Comparison of ENCODE assay signal across 16 mouse cellular contexts in genomic region chr5:102875628-102876027, GRCm38 (mm10).
DNase-seq lines count a peak whose midpoint lies in the region; ATAC-seq and TF ChIP-seq lines count a peak whose summit lies in the region.
"Had no signal": no experiment of that assay in that cellular context is flagged by ENCODE, and none has a peak within 500 bp of the region (broad histone marks: within the 10 kb centered on the region; RNA-seq: fewer than 3 reads in every experiment).

No protein-coding gene starts in this region.

- DNase-seq in frontal cortex, postnatal 10 days (ENCODE audit: low spot score in 2 of 2): no peak
- peak; percentile 15 for DNase-seq in thymus, postnatal 4 days
- DNase-seq in thymus, postnatal 14 days: no peak
- DNase-seq in induced T-regulatory cell, adult 2 months (ENCODE audit: low read depth): peak; percentile 1
- DNase-seq in lung, adult 18-20 months: no peak
- no peak for DNase-seq in left cerebral cortex, adult 2 months (ENCODE audit: extremely low spot score in 1 of 2, low spot score in 2 of 2)
- DNase-seq in embryo, embryonic 10 days (ENCODE audit: low spot score): no peak
- DNase-seq: cerebellum, adult 8-10 months; gastrocnemius, adult 2 months; heart, adult 2 months; kidney, adult 18-20 months; kidney, postnatal 4 days; liver; lung, embryonic 14.5 days had no signal

- intact Hi-C loops in left cerebral cortex, adult 2 months (cut with DNase I): loop anchor here (2.0 kb wide), 3 partner anchors 173 to 727 kb away; no protein-coding TSS in a partner anchor

- H3K27ac ChIP-seq in left cerebral cortex, adult 2 months: no peak overlapping the region
- H3K27ac ChIP-seq: gastrocnemius, adult 2 months; heart, adult 2 months; hindbrain, embryonic 13.5 days had no signal

- no peak overlapping the region; the same call in 1 of the 2 replicates for H3K4me3 ChIP-seq in left cerebral cortex, adult 2 months
- H3K4me3 ChIP-seq: gastrocnemius, adult 2 months; heart, adult 2 months; hindbrain, embryonic 13.5 days had no signal

- no peak for TF ChIP-seq CTCF in left cerebral cortex, adult 2 months (IDR thresholded peaks at IDR 0.05)

- 0 out of 2 replicates have a peak, but pooled peaks have one; percentile 15 for ATAC-seq in frontal cortex, adult (ENCODE audit: low TSS enrichment)

Comparison
In these comparisons a context has a peak if more than half of its experiments do, and no peak if none do; other contexts are left out.
1. DNase-seq: peak in thymus, postnatal 4 days (single experiment) and induced T-regulatory cell, adult 2 months (single experiment); none in frontal cortex, postnatal 10 days (0 of 2), thymus, postnatal 14 days (single experiment), lung, adult 18-20 months (0 of 2), left cerebral cortex, adult 2 months (0 of 2) and embryo, embryonic 10 days (single experiment).